8 mouse cellular contexts compared by ENCODE assay signal in the genomic region with DNA sequence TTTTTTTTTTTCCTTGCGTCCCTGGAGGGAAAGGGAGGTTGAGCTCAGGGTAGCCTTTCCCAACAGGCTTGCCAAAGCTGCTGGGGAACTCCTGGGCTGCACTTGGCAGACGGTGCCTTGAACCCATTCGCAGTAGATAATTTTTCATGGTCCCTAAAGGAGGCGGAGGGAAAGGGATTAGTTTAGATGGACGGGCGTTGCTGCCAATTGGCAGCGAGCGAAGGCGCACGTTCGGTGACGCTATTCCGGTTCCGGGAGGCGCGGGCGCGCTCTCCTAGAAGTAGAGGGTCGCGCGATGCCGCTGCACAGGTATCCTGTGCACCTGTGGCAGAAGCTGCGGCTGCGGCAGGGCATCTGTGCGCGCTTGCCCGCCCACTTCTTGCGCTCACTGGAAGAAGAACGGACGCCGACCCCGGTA. TPM values are rescaled to one million over a fixed set of nuclear protein-coding genes. Genes with fewer than 3 reads are reported as not detected.
A peak's percentile ranks its signal among the peaks of the same experiment; 100 is the strongest.
DNase-seq lines count a peak whose midpoint lies in the region; ATAC-seq and TF ChIP-seq lines count a peak whose summit lies in the region.

A gene (plus strand): TSS at position 234 of the 418 bp plus-strand sequence.

- H3K36me3 ChIP-seq in hindbrain, embryonic 10.5 days: peaks cover 39% of the 10 kb centered on the region
- H3K36me3 ChIP-seq in lung, postnatal 0 days (ENCODE audit: insufficient read depth, low read length): peaks cover 3% of the 10 kb centered on the region

- H3K27me3 ChIP-seq in hindbrain, embryonic 10.5 days (ENCODE audit: insufficient read depth, poor library complexity, severe bottlenecking): peaks cover 13% of the 10 kb centered on the region
- H3K27me3 ChIP-seq in lung, postnatal 0 days (replicated peaks; ENCODE audit: insufficient read depth, low read length): no peaks in the 10 kb centered on the region

- peak within 1 kb of the TSS; percentile 86 for H3K27ac ChIP-seq in hindbrain, embryonic 10.5 days
- H3K27ac ChIP-seq in lung, postnatal 0 days (ENCODE audit: low read length): peak within 1 kb of the TSS; percentile 47

- H3K4me1 ChIP-seq in hindbrain, embryonic 10.5 days (replicated peaks): peaks cover 32% of the 10 kb centered on the region
- H3K4me1 ChIP-seq in lung, postnatal 0 days (ENCODE audit: insufficient read depth, low read depth, low read length): peaks cover 7% of the 10 kb centered on the region

- peak within 1 kb of the TSS; percentile 74 for H3K4me3 ChIP-seq in hindbrain, embryonic 10.5 days
- H3K4me3 ChIP-seq in lung, postnatal 0 days (ENCODE audit: low read depth, low read length): peak within 1 kb of the TSS; percentile 85

- WGBS in hindbrain, embryonic 10.5 days: under 1% methylated on average over 32 of the region's 32 CpGs
- 2% methylated on average over 30 of the region's 32 CpGs for WGBS in lung, postnatal 0 days

- DNase-seq in MN1 (ENCODE audit: low spot score): peak; percentile 96
- peak; percentile 93 for DNase-seq in cerebellum, adult 9-10 months
- DNase-seq in hindbrain, embryonic 10.5 days (ENCODE audit: low spot score): peak; percentile 94
- DNase-seq in layer of hippocampus, adult 9-11 months: peak; percentile 94
- DNase-seq in lung, postnatal 0 days (ENCODE audit: low spot score): peak; percentile 98
- DNase-seq in ovary, postnatal 14 days (ENCODE audit: low spot score): peak; percentile 78
- DNase-seq in thymus, postnatal 14 days: peak; percentile 91

- peak within 1 kb of the TSS; percentile 87 for H3K4me2 ChIP-seq in lung, postnatal 0 days (replicated peaks; ENCODE audit: low read depth, low read length)

- peak within 1 kb of the TSS; percentile 72 for H3K9ac ChIP-seq in lung, postnatal 0 days (replicated peaks; ENCODE audit: low read depth)

- TF ChIP-seq CTCF in lung, postnatal 0 days (IDR thresholded peaks at IDR 0.05): no peak

- no peaks in the 10 kb centered on the region for H3K9me3 ChIP-seq in hindbrain, embryonic 10.5 days
- H3K9me3 ChIP-seq in lung, postnatal 0 days (ENCODE audit: low read length): no peaks in the 10 kb centered on the region

- no peak for TF ChIP-seq EP300 in lung, postnatal 0 days (IDR thresholded peaks at IDR 0.05)

- peak; percentile 89 for ATAC-seq in frontal cortex, adult (ENCODE audit: low TSS enrichment)
- peak; percentile 96 for ATAC-seq in lung, postnatal 0 days

RNA-seq across cellular contexts. Expression of the gene that starts here (rescaled TPM):
- 301 and 318 TPM in 2 replicates for polyA plus RNA-seq in hindbrain, embryonic 10.5 days (2016; fragmentation: Nextera tagmentation; extraction: Ambion mirVana)
- polyA plus RNA-seq in lung, postnatal 0 days (2015; fragmentation: Nextera tagmentation; extraction: Ambion mirVana): 109 and 110 TPM in 2 replicates

Comparison
In these comparisons a context has a peak if more than half of its experiments do, and no peak if none do; other contexts are left out.
1. Peak in every context shown above with its lines: DNase-seq, ATAC-seq, H3K4me3 ChIP-seq and H3K27ac ChIP-seq.